Mouse (Mus musculus): ENCODE measurements around the gene Sp4.

DNA sequence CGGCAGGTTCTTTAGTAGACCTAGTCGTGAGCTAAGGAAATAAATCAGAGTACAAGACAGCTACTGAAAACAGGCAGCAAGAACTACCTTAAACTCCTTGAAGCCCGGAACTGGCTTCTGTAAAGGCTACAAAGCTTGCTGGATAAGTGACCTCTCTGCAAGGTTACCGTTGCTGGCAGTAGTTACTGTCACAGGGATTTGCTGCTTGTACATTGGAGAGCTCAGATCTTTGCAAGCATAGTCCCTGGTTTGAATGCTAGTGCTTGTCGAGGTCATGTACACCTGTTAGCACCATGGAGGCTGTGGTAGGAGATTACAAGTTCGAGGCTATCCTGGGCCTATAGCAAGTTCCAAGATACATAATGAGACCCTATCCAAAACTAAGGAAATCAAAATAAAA is 16.1 kb downstream of the Sp4 start:
- TF ChIP-seq CTCF (IDR thresholded peaks at IDR 0.05; ENCODE audit: low read depth, low read length) (no peak), TAL1 (conservative IDR thresholded peaks at IDR 0.05; ENCODE audit: low read depth, low read length) (no peak), GATA1 (IDR thresholded peaks at IDR 0.05; ENCODE audit: borderline replicate concordance, low read length) (no peak), POLR2AphosphoS5 (IDR thresholded peaks at IDR 0.05; ENCODE audit: insufficient replicate concordance, low read depth, low read length) (no peak), GATA2 (IDR thresholded peaks at IDR 0.05; ENCODE audit: borderline replicate concordance, low read depth, low read length) (no peak)

Measured in G1E (cell line).